Mouse (Mus musculus): ENCODE measurements around the gene Zfp688.
A peak's percentile ranks its signal among the peaks of the same experiment; 100 is the strongest.

DNA sequence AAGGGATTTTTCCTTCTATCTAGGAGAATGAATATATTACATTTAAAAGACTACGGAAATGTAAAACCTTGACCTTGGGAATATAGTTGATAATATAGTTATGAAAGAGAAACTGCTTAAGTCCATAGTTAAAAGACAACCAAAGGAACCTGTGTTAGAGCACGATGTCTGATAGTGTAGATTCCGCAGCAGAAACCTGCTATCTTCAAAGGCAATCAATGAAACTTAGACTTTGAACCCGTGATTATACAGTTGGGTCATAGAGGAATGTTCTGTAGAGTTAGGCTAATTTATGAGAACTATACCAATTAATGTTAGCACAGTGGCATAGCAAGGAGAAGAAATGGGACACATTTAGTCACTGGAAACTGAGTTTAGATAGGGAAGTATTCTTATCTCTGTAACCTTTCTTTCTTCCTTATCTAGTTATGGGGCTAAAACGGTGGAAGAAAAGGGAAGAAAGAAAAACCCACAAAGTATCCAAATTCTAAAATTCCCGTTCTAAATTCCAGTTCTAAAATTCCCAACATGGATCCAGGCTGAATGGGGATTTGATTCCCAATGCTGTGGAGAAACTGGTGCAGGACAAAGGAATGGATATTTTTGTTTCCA is 43.5 kb downstream of the Zfp688 start:
- TF ChIP-seq BHLHE40 (IDR thresholded peaks at IDR 0.05; ENCODE audit: borderline replicate concordance, low read depth, low read length) (no peak), EP300 (IDR thresholded peaks at IDR 0.05; ENCODE audit: low read depth in 1 of 2, low read length in 2 of 2) (peak; percentile 82 to 98), POLR2A (IDR thresholded peaks at IDR 0.05; ENCODE audit: control insufficient read depth in 1 of 2, insufficient read depth in 1 of 2, low read depth in 1 of 2, low read length in 2 of 2, poor library complexity in 1 of 2) (no peak), CTCF (IDR thresholded peaks at IDR 0.05 in 2 of 3, conservative IDR thresholded peaks at IDR 0.05 in 1 of 3; ENCODE audit: control insufficient read depth in 1 of 3, insufficient read depth in 1 of 3, low read depth in 2 of 3, low read length in 3 of 3, poor library complexity in 1 of 3, severe bottlenecking in 1 of 3) (no peak), NRF1 (IDR thresholded peaks at IDR 0.05; ENCODE audit: insufficient read depth, low read depth, low read length, poor library complexity, severe bottlenecking) (no peak), USF1 (IDR thresholded peaks at IDR 0.05; ENCODE audit: low read depth, low read length) (no peak), ZC3H11A (IDR thresholded peaks at IDR 0.05; ENCODE audit: low read depth, low read length) (peak; percentile 17; the same call in 1 of the 2 replicates), USF2 (IDR thresholded peaks at IDR 0.05; ENCODE audit: borderline replicate concordance in 1 of 2, insufficient read depth in 1 of 2, low read depth in 1 of 2, low read length in 2 of 2) (no peak), MAFK (IDR thresholded peaks at IDR 0.05; ENCODE audit: borderline replicate concordance, low read depth, low read length) (no peak), HCFC1 (IDR thresholded peaks at IDR 0.05; ENCODE audit: low read depth, low read length) (peak; percentile 52; the same call in 1 of the 2 replicates)
